Mouse (Mus musculus): ENCODE results near the gene Gm9745.
A peak's percentile ranks its signal among the peaks of the same experiment; 100 is the strongest.
"Not testable (repeated sequence)": the region's sequence is repeated elsewhere in the genome, so short reads cannot be mapped to it uniquely, and the experiment has no call there.

Gene Gm9745

GRCm38 (mm10) chr13:8948131-8948530 lies at the start of gene Gm9745:
Gene Gm9745 (minus strand): TSS chr13:8948231.
- not testable (repeated sequence) for DNase-seq (ENCODE audit: low spot score in 2 of 2)

- DNase-seq (ENCODE audit: low spot score in 2 of 2), result not testable (repeated sequence)
Observed at GRCm38 (mm10) chr13:8997221-8997620, 49.2 kb upstream of the Gm9745 start.

- peak; percentile 91 to 94 for DNase-seq (ENCODE audit: low spot score in 2 of 2)
Observed at GRCm38 (mm10) chr13:8995990-8996786, 48.2 kb upstream of the Gm9745 start, which contains the start of gene Gtpbp4. Gene Gtpbp4 (minus strand): TSS chr13:8996083.

- peak; percentile 12 to 13 for DNase-seq (ENCODE audit: low spot score in 2 of 2)
Observed at GRCm38 (mm10) chr13:8995159-8995989, 47.3 kb upstream of the Gm9745 start.

- no peak for DNase-seq (ENCODE audit: low spot score in 2 of 2)
Observed at GRCm38 (mm10) chr13:8992231-8992630, 44.2 kb upstream of the Gm9745 start.

GRCm38 (mm10) chr13:8972972-8973371 lies 24.9 kb upstream of the Gm9745 start:
- DNase-seq (ENCODE audit: low spot score in 2 of 2), result no peak

GRCm38 (mm10) chr13:8972369-8972768 lies 24.3 kb upstream of the Gm9745 start:
- DNase-seq (ENCODE audit: low spot score in 2 of 2), result no peak

GRCm38 (mm10) chr13:8967742-8968141 lies 19.7 kb upstream of the Gm9745 start:
- DNase-seq (ENCODE audit: low spot score in 2 of 2), result no peak

- DNase-seq (ENCODE audit: low spot score in 2 of 2), result no peak
Observed at GRCm38 (mm10) chr13:8965224-8965623, 17.2 kb upstream of the Gm9745 start.

- not testable (repeated sequence) for DNase-seq (ENCODE audit: low spot score in 2 of 2)
Observed at GRCm38 (mm10) chr13:8962266-8962665, 14.2 kb upstream of the Gm9745 start.

- not testable (repeated sequence) for DNase-seq (ENCODE audit: low spot score in 2 of 2)
Observed at GRCm38 (mm10) chr13:8961128-8961888, 13.3 kb upstream of the Gm9745 start.

- not testable (repeated sequence) for DNase-seq (ENCODE audit: low spot score in 2 of 2)
Observed at GRCm38 (mm10) chr13:8959554-8959953, 11.5 kb upstream of the Gm9745 start.

- not testable (repeated sequence) for DNase-seq (ENCODE audit: low spot score in 2 of 2)
Observed at GRCm38 (mm10) chr13:8959058-8959457, 11.0 kb upstream of the Gm9745 start.

- not testable (repeated sequence) for DNase-seq (ENCODE audit: low spot score in 2 of 2)
Observed at GRCm38 (mm10) chr13:8956873-8957272, 8.8 kb upstream of the Gm9745 start.

GRCm38 (mm10) chr13:8955127-8955526 lies 7.1 kb upstream of the Gm9745 start:
- not testable (repeated sequence) for DNase-seq (ENCODE audit: low spot score in 2 of 2)

- DNase-seq (ENCODE audit: low spot score in 2 of 2), result not testable (repeated sequence)
Observed at GRCm38 (mm10) chr13:8952563-8952962, 4.5 kb upstream of the Gm9745 start, which contains the start of gene Idi2. Gene Idi2 (plus strand): TSS chr13:8952863.

GRCm38 (mm10) chr13:8943828-8944227 lies 4.2 kb downstream of the Gm9745 start:
- DNase-seq (ENCODE audit: low spot score in 2 of 2), result not testable (repeated sequence)

GRCm38 (mm10) chr13:8941701-8942100 lies 6.3 kb downstream of the Gm9745 start:
- DNase-seq (ENCODE audit: low spot score in 2 of 2), result not testable (repeated sequence)

- not testable (repeated sequence) for DNase-seq (ENCODE audit: low spot score in 2 of 2)
Observed at GRCm38 (mm10) chr13:8941110-8941509, 6.9 kb downstream of the Gm9745 start.

GRCm38 (mm10) chr13:8937611-8938140 lies 10.4 kb downstream of the Gm9745 start:
- not testable (repeated sequence) for DNase-seq (ENCODE audit: low spot score in 2 of 2)

GRCm38 (mm10) chr13:8933499-8933898 lies 14.5 kb downstream of the Gm9745 start:
- DNase-seq (ENCODE audit: low spot score in 2 of 2), result no peak
